Mouse (Mus musculus) T-helper 1 cell (primary cell): ENCODE measurements at regions not wholly inside any gene's neighbourhood (a gene's known extent, or its start where the extent isn't known, plus 50 kb on each side); places are given as distances from the start of the nearest gene placed in this dataset.

Experiments
- in situ Hi-C: fragments of 300-600 bp; cut with MboI, MseI; formaldehyde crosslinking; loops from one replicate; pipeline ENCODE4 v1.15.1; 2025; ENCODE audit warnings: high pct_unique_total_duplicates

GRCm38 (mm10) chr13:43724161-43724560, 60.4 kb upstream of the Cd83 start:
- in situ Hi-C loops, result no loop called here

DNA sequence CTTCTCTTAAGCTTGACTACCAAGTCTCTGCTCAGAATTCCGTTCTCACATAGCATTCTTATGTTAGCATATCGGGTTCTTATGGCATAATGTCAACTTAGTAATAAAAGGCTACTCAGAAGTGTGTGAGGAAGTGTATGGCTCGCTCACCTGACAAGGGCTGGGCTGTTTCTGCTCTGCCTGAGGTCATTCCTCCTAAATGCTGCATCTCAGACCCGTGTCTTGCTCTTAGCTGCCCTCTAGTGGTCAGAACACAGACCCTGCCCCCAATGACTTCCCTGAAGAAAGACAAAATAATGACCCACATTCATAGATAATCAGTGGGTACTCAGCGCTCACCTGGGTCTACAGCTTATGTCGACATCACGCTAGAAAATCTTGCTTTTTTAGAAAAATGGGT, 58.9 kb upstream of the Cd83 start:
- in situ Hi-C loops, result loop anchor here (5.0 to 25.0 kb wide), 2 partner anchors 148 to 363 kb away; partner anchors contain the start of gene Sirt5

GRCm38 (mm10) chr13:43726895-43727341, 57.7 kb upstream of the Cd83 start:
- in situ Hi-C loops, result loop anchor here (5.0 to 25.0 kb wide), 2 partner anchors 150 to 365 kb away; partner anchors contain the start of gene Sirt5

- in situ Hi-C loops, result loop anchor here (5.0 to 25.0 kb wide), 3 partner anchors 132 to 367 kb away; partner anchors contain the start of gene Sirt5
These were observed 55.0 kb upstream of the Cd83 start for GRCm38 (mm10) chr13:43729617-43730016.

DNA sequence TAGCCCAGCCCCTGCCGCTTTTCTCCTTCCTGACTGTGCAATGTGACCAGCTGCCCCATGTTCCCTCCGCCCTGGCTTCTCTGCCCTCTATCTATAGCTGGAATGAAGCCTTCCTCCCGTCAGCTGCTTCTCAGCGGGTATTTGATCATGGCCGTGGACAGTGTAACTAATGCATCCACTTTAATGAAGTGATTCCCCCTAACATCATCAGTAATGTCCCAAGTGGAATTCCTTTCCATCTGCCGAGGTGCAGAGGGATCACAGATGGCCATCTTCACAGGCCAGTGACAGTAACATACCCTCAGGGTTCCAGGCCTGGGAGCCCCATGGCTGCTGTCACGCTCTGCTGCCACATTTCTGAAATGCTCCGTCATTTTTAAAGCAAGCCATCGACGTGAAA, 51.5 kb upstream of the Cd83 start:
- in situ Hi-C loops, result loop anchor here (5.0 to 25.0 kb wide), 2 partner anchors 136 to 371 kb away; partner anchors contain the start of gene Sirt5

DNA sequence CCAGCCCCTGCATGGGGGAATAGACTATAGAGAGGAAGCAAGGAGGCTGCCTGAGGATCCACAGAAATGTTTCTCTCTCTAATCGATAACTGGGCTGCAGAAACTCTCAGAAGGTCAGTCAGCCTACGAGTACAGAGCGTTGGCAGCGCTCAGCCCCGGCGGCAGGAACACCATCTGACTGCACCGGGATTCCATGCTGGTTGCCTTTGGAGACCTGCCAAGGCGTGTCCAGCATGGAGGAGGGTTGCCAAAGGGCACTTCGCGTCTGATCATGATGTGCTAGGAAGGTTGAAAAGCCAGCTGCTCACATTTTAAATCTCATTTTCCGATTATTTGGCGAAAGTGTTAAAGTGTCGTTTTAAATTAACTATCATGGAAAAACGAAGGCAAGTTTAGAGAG, 49.9 kb upstream of the Cd83 start:
- in situ Hi-C loops, result loop anchor here (5.0 to 25.0 kb wide), 2 partner anchors 137 to 372 kb away; partner anchors contain the start of gene Sirt5
